Mouse (Mus musculus) testis, adult 2 months (tissue): ENCODE measurements around the gene Nhlrc4. TPM values are rescaled to one million over a fixed set of nuclear protein-coding genes. Genes with fewer than 3 reads are reported as not detected.

ENCODE experiments used
- H3K27ac ChIP-seq: fragments of 200-500 bp; 2 replicates; pipeline ENCODE4 v1.5.1; 2012; ENCODE audit warnings: low read depth, low read length; ENCODE audit not compliant: control insufficient read depth, insufficient read depth
- H3K27me3 ChIP-seq: fragments of 200-500 bp; 2 replicates; pipeline ENCODE4 v1.6.1; 2012; ENCODE audit warnings: mild to moderate bottlenecking, low read length, moderate library complexity; ENCODE audit not compliant: control insufficient read depth, insufficient read depth
- H3K36me3 ChIP-seq: fragments of 200-500 bp; 2 replicates; pipeline ENCODE4 v1.6.1; 2012; ENCODE audit warnings: mild to moderate bottlenecking, low read length; ENCODE audit not compliant: control insufficient read depth, insufficient read depth
- H3K4me1 ChIP-seq: fragments of 200-500 bp; 2 replicates; pipeline ENCODE4 v1.6.1; 2012; ENCODE audit warnings: low read length; ENCODE audit not compliant: control insufficient read depth, insufficient read depth
- H3K4me3 ChIP-seq: fragments of 200-500 bp; 2 replicates; pipeline ENCODE4 v1.5.1; 2012; ENCODE audit warnings: low read depth, mild to moderate bottlenecking, low read length, moderate library complexity, mixed read lengths; ENCODE audit not compliant: control insufficient read depth
- CTCF ChIP-seq: fragments of 200-500 bp; IDR thresholded peaks from 2 replicates; pipeline ENCODE4 v1.5.1; 2012; ENCODE audit warnings: low read depth, mild to moderate bottlenecking, inconsistent platforms, low read length, moderate library complexity; ENCODE audit not compliant: control insufficient read depth, insufficient read depth, insufficient replicate concordance
- POLR2A ChIP-seq: fragments of 200-500 bp; IDR thresholded peaks from 2 replicates; pipeline ENCODE4 v1.6.1; 2012; ENCODE audit warnings: low read depth, mild to moderate bottlenecking, inconsistent platforms, low read length, moderate library complexity; ENCODE audit not compliant: control insufficient read depth
- polyA plus RNA-seq: library from polyadenylated mRNA; depleted of rRNA; stranded (reverse); fragments of >200 nt; gene quantifications from 2 replicates; pipeline ENCODE4 v1.2.3, GENCODE M21; 2012

Gene Nhlrc4
- polyA plus RNA-seq, 1 experiment: 0.40 TPM

DNA sequence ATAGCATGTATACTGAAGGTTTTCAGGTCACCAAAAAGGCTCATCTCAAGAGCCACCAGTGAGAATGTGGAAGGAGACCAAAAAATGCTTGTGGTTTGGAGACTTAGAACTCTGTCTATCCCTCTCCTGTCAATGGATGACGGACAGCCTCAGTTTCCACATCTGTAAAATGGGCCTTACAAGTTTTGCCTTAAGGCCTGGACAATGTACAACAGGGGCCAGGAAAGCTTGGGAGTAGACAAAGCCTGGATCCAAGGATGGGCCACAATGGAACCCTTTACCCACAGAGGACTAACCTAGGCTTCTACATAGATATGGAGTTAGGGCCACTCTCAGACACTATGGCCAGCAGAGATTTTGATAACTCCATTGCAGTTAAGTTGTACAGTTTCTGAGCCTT, 39.3 kb upstream of the Nhlrc4 start:
- Histone ChIP-seq H3K27ac (no peak overlapping the region), H3K27me3 (no peaks in the 10 kb centered on the region), H3K36me3 (no peaks in the 10 kb centered on the region), H3K4me1 (peaks cover 2% of the 10 kb centered on the region; the same call in 1 of the 2 replicates), H3K4me3 (no peak overlapping the region)
- TF ChIP-seq POLR2A: no peak
- no peak for TF ChIP-seq CTCF

DNA sequence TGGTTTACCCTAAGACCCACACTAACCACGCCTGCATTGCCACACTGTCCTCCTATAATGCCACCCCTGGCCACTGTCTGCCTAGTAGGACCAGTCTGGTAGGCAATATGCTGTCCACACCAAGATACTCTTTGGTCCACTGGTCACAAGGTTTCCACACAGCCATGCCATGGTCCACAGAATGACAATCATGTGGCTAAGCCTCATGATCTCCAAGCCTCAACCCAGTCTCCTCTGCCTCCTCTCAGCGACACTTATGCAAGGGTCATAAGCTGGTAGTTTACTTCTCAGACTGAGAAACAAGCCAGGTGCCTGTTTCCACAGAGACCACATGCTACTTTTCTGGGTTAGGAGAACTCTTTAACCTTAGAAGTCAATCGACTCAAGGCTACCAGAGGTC, 38.2 kb upstream of the Nhlrc4 start:
- H3K27ac ChIP-seq: no peak overlapping the region
- peaks cover 2% of the 10 kb centered on the region; the same call in 1 of the 2 replicates for H3K4me1 ChIP-seq
- H3K27me3 ChIP-seq: no peaks in the 10 kb centered on the region
- TF ChIP-seq POLR2A: no peak
- TF ChIP-seq CTCF: no peak
- no peaks in the 10 kb centered on the region for H3K36me3 ChIP-seq
- H3K4me3 ChIP-seq: no peak overlapping the region

DNA sequence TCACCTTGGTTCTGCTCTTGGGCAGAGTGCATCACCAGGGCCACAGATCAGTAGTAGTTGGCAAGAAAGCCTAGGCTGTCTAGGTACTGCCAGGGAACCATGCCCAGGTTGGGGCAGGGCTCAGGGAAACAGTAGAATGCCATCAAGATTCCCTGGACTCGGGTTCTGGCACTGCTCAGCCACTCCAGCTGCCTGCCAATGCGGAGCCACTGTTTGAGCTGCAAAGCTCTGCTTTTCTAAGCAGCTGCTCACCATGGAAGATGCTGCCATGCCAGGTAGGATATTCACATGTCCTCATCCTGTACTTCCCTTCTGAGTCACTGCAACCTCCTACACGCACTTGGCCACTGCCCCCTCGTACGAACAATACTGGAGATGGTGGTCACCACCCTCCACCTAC, 36.1 kb upstream of the Nhlrc4 start:
- no peaks in the 10 kb centered on the region for H3K36me3 ChIP-seq
- H3K27me3 ChIP-seq: no peaks in the 10 kb centered on the region
- H3K4me3 ChIP-seq: no peak overlapping the region
- H3K4me1 ChIP-seq: peaks cover 2% of the 10 kb centered on the region; the same call in 1 of the 2 replicates
- TF ChIP-seq CTCF (no peak), POLR2A (no peak)
- H3K27ac ChIP-seq: no peak overlapping the region

DNA sequence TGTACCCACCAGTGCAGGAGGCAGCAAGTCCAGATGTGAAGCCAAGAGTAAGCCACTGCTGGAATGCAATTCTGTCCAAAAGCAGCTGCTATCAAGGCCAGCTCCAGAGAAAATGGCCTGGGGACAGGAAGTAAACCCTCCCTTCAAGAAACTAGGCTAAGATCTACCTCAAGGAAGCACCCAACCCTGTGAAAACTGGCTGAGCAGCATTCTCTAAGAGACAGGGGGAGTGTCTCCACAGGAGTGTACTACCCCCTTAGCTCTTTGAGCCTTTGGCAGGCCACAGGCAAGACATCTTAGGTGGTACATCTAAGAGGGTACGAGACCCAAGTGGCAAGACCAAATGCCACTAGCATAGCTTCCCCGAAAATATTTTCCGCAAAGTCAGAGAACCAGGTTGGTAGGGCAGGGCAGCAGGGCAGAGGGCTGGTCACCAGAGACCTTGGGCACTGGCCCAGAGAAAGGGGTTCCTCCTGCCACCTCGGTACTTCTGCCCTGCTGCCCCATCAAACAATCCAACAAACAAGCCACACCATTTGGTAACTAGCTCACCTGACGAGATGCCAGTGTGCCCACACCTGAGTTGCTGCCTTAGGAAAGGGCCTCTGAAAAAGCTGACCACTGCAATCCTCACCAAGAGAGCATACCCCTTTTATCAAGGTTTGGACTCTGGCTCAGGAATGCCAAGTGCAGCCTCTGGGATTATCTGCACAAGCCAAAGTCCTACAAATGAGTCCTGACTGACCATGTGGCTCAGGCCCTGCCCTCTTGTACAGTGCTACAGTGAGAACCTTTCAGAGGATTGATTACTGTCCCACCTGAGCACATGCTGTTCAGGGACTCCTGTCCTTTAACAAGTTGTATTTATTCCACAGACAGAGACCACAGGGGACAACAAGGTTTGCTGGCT, 35.3 kb upstream of the Nhlrc4 start:
- no peaks in the 10 kb centered on the region for H3K36me3 ChIP-seq
- H3K27me3 ChIP-seq: no peaks in the 10 kb centered on the region
- peaks cover 2% of the 10 kb centered on the region; the same call in 1 of the 2 replicates for H3K4me1 ChIP-seq
- H3K27ac ChIP-seq: no peak overlapping the region
- TF ChIP-seq CTCF (no peak), POLR2A (no peak)
- no peak overlapping the region for H3K4me3 ChIP-seq

DNA sequence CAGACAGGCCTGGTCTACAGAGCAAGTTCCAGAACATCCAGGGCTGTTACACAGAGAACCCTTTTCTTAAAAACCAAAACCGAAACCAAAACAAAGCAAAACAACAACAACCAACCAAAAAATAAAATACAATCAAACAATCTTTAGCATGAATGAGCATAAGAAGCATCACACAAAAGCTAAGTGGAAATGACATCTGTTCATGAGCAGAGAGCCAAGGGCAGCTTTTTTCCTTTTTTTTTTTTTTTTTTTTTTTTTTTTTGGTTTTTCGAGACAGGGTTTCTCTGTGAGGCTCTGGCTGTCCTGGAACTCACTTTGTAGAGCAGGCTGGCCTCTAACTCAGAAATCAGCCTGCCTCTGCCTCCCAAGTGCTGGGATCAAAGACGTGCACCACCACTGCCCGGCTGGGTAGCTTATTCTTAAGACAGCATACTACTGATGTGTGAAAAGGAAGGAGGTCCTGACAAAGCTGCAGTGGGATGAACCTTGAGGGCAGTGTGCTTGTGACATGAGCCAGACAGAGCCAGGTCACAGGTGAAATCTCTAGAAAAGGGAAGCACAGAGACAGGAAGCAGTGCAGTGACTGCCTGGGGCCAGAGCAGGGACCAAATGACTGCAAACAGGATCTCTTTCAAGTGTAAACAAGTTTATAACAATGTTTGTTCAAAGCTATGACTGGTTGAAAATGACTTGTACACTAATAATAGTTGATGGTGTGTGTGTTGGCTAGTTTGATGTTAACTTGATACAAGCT, 26.4 kb upstream of the Nhlrc4 start:
- H3K4me1 ChIP-seq: no peaks in the 10 kb centered on the region
- H3K36me3 ChIP-seq: no peaks in the 10 kb centered on the region
- H3K4me3 ChIP-seq: no peak overlapping the region
- H3K27ac ChIP-seq: no peak overlapping the region
- H3K27me3 ChIP-seq: no peaks in the 10 kb centered on the region
- TF ChIP-seq POLR2A (no peak), CTCF (no peak)

DNA sequence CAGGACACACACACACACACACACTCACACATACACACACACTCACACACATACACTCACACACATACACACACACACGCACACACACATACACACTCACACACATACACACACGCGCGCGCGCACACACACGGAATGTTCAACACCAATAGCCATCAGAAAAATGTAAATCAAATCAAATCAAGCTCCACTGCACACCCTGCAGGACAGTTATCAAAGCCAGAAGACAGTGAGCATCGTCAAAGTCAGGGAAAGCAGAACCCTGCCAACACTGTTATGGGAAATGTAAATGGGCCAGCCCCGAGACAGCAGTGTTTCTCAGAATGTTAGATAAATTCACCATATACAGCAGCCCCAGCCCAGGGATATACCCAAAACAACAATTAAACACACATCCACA, 25.7 kb upstream of the Nhlrc4 start:
- Histone ChIP-seq H3K36me3 (no peaks in the 10 kb centered on the region), H3K27me3 (no peaks in the 10 kb centered on the region), H3K27ac (no peak overlapping the region), H3K4me1 (no peaks in the 10 kb centered on the region), H3K4me3 (no peak overlapping the region)
- TF ChIP-seq POLR2A: no peak
- no peak for TF ChIP-seq CTCF

DNA sequence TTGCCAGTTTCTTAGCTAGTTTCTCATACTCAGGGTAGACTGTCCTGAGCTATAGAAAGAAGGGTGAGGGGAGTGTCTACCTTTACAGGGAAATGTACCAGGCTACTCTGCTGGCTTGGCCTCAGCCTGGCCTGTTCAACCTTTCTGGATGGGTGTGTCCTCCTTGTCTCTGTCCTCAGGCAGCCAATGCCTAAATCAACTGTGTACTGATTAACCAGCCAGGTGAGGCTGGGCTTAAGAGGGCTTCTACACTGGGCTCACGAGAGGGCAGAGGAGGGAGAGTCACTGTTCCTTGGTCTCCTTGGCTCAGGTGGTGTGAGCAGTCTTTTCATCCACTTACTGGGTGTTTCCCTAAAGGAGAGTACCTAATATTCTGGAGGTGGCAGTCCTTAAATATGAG, 23.4 kb upstream of the Nhlrc4 start:
- TF ChIP-seq CTCF (no peak), POLR2A (no peak)
- H3K27ac ChIP-seq: no peak overlapping the region
- no peaks in the 10 kb centered on the region for H3K36me3 ChIP-seq
- no peak overlapping the region for H3K4me3 ChIP-seq
- H3K27me3 ChIP-seq: no peaks in the 10 kb centered on the region
- no peaks in the 10 kb centered on the region for H3K4me1 ChIP-seq
